Comparison of ENCODE assay signal across 25 mouse cellular contexts in genomic region chr14:55723433-55723832, GRCm38 (mm10). TPM values are rescaled to one million over a fixed set of nuclear protein-coding genes. Genes with fewer than 3 reads are reported as not detected.
DNase-seq lines count a peak whose midpoint lies in the region; ATAC-seq and TF ChIP-seq lines count a peak whose summit lies in the region.
"Had no signal": no experiment of that assay in that cellular context is flagged by ENCODE, and none has a peak within 500 bp of the region (broad histone marks: within the 10 kb centered on the region; RNA-seq: fewer than 3 reads in every experiment).

No protein-coding gene starts in this region.

- no peak for TF ChIP-seq CTCF in liver, adult 2 months (IDR thresholded peaks at IDR 0.05; ENCODE audit: low read depth, low read length)

- no peak for ATAC-seq in liver, embryonic 16.5 days (ENCODE audit: low read depth)
- ATAC-seq: forebrain, embryonic 13.5 days; hindbrain, postnatal 0 days; intestine, embryonic 16.5 days; lung, postnatal 0 days had no signal

- TF ChIP-seq POLR2A in liver, adult 2 months (IDR thresholded peaks at IDR 0.05; ENCODE audit: extremely low read depth, insufficient read depth, low read length): no peak

- 88% methylated on average over 7 of the region's 7 CpGs for WGBS in liver, adult 2 months
- 60% methylated on average over 7 of the region's 7 CpGs for WGBS in liver, embryonic 16.5 days (ENCODE audit: insufficient replicate concordance)

- H3K9me3 ChIP-seq in liver, embryonic 16.5 days (replicated peaks; ENCODE audit: control insufficient read depth, low read length): no peaks in the 10 kb centered on the region
- H3K9me3 ChIP-seq: forebrain, embryonic 13.5 days; hindbrain, embryonic 12.5 days; megakaryocyte, embryonic 14.5 days; midbrain, embryonic 12.5 days; neural tube, embryonic 13.5 days had no signal

- H3K4me2 ChIP-seq in liver, embryonic 16.5 days (ENCODE audit: low read depth, low read length): no peak overlapping the region
- H3K4me2 ChIP-seq: forebrain, embryonic 13.5 days; hindbrain, embryonic 12.5 days; midbrain, embryonic 12.5 days; neural tube, embryonic 13.5 days had no signal

- no peaks in the 10 kb centered on the region for H3K27me3 ChIP-seq in liver, adult 2 months (ENCODE audit: control insufficient read depth, insufficient read depth, low read length)
- no peaks in the 10 kb centered on the region for H3K27me3 ChIP-seq in liver, embryonic 16.5 days (ENCODE audit: control insufficient read depth, insufficient read depth, low read depth, low read length)
- H3K27me3 ChIP-seq: forebrain, embryonic 13.5 days; hindbrain, embryonic 12.5 days; midbrain, embryonic 12.5 days; neural tube, embryonic 13.5 days had no signal

- DNase-seq in A20 (ENCODE audit: low read depth, low spot score) (peak; percentile 50), MN1 (ENCODE audit: low spot score) (peak; percentile 46)
- no peak for DNase-seq in liver, adult 2 months (ENCODE audit: extremely low read depth, low read depth, low spot score)
- no peak for DNase-seq in urinary bladder, adult 18-20 months (ENCODE audit: low spot score in 2 of 2)
- no peak for DNase-seq in adrenal gland, postnatal 4 days (ENCODE audit: low spot score in 2 of 2)
- DNase-seq in cerebellum, postnatal 25 days: no peak
- DNase-seq: adrenal gland, postnatal 14 days; gastrocnemius, postnatal 10 days; lung, adult 18-20 months; lung, postnatal 4 days; right cerebral cortex, postnatal 4 days; thymus, adult 18-20 months; thymus, postnatal 4 days had no signal

- no peaks in the 10 kb centered on the region for H3K36me3 ChIP-seq in liver, adult 2 months (ENCODE audit: control insufficient read depth, insufficient read depth, low read length)
- no peaks in the 10 kb centered on the region for H3K36me3 ChIP-seq in liver, embryonic 16.5 days (ENCODE audit: control insufficient read depth, insufficient read depth)

- peak overlapping the region; percentile 35 for H3K27ac ChIP-seq in liver, adult 2 months (replicated peaks; ENCODE audit: insufficient read depth, low read depth, low read length)
- H3K27ac ChIP-seq in liver, embryonic 16.5 days (ENCODE audit: low read length): peak overlapping the region; percentile 39; the same call in 1 of the 2 replicates
- H3K27ac ChIP-seq: forebrain, embryonic 13.5 days; hindbrain, embryonic 12.5 days; hindbrain, postnatal 0 days; midbrain, embryonic 12.5 days; neural tube, embryonic 13.5 days; stomach, postnatal 0 days had no signal

- no peak overlapping the region for H3K4me3 ChIP-seq in liver, adult 2 months (ENCODE audit: insufficient read depth, low read depth, low read length)
- no peak overlapping the region for H3K4me3 ChIP-seq in liver, embryonic 16.5 days (ENCODE audit: low read depth, low read length)
- H3K4me3 ChIP-seq: forebrain, embryonic 13.5 days; hindbrain, embryonic 12.5 days; midbrain, embryonic 12.5 days; neural tube, embryonic 13.5 days had no signal

- H3K79me2 ChIP-seq in liver, adult 2 months (ENCODE audit: control insufficient read depth, insufficient read depth, low read length): no peaks in the 10 kb centered on the region

- H3K4me1 ChIP-seq in liver, adult 2 months (ENCODE audit: control insufficient read depth, insufficient read depth, low read length): peaks cover 30% of the 10 kb centered on the region
- peaks cover 29% of the 10 kb centered on the region for H3K4me1 ChIP-seq in liver, embryonic 16.5 days (ENCODE audit: control insufficient read depth, low read depth, low read length)

- H3K9ac ChIP-seq in liver, adult 2 months (ENCODE audit: low read depth, low read length): no peak overlapping the region
- no peak overlapping the region for H3K9ac ChIP-seq in liver, embryonic 16.5 days (ENCODE audit: low read depth, low read length)
- H3K9ac ChIP-seq: forebrain, embryonic 13.5 days; hindbrain, embryonic 12.5 days; midbrain, embryonic 12.5 days; neural tube, embryonic 13.5 days had no signal

RNA-seq across cellular contexts. Expression of gene Rabggta, which starts 1.4 kb away (rescaled TPM):
- 28.7 and 31.5 TPM in 2 replicates for total RNA-seq in liver, adult 2 months (2014; rRNA removed)
- polyA plus RNA-seq in liver, adult 2 months (2012; rRNA removed): 64.0 and 65.1 TPM in 2 replicates
- 11.3 and 12.4 TPM in 2 replicates for polyA plus RNA-seq in liver, embryonic 16.5 days (2015; fragmentation: Nextera tagmentation; extraction: Ambion mirVana)
- total RNA-seq in adrenal gland, postnatal 4 days (2021): 10 to 100 TPM; 23.8 to 25.7 TPM

RNA-seq across cellular contexts. Expression of gene Tgm1, which starts 9.7 kb away (rescaled TPM):
- total RNA-seq in liver, adult 2 months (2014; rRNA removed): 7.9 and 8.4 TPM in 2 replicates
- polyA plus RNA-seq in liver, adult 2 months (2012; rRNA removed): 22.8 and 24.2 TPM in 2 replicates
- 2.8 and 3.1 TPM in 2 replicates for polyA plus RNA-seq in liver, embryonic 16.5 days (2015; fragmentation: Nextera tagmentation; extraction: Ambion mirVana)
- 1 to 10 TPM; 1.4 to 1.8 TPM for total RNA-seq in adrenal gland, postnatal 4 days (2021)
- total RNA-seq: layer of hippocampus, adult 18-20 months; left cerebral cortex, adult 18-20 months had no signal

RNA-seq across cellular contexts. Expression of gene Dhrs1, which starts 22.1 kb away (rescaled TPM):
- total RNA-seq in liver, adult 2 months (2014; rRNA removed): 109 and 140 TPM in 2 replicates
- 263 and 286 TPM in 2 replicates for polyA plus RNA-seq in liver, adult 2 months (2012; rRNA removed)
- 40.9 and 43.5 TPM in 2 replicates for polyA plus RNA-seq in liver, embryonic 16.5 days (2015; fragmentation: Nextera tagmentation; extraction: Ambion mirVana)
- total RNA-seq in adrenal gland, postnatal 4 days (2021): 10 to 100 TPM; 74.1 to 77.7 TPM

RNA-seq across cellular contexts. Expression of gene Nop9, which starts 22.1 kb away (rescaled TPM):
- total RNA-seq in liver, adult 2 months (2014; rRNA removed): 11.0 and 13.0 TPM in 2 replicates
- polyA plus RNA-seq in liver, adult 2 months (2012; rRNA removed): 11.8 and 15.1 TPM in 2 replicates
- polyA plus RNA-seq in liver, embryonic 16.5 days (2015; fragmentation: Nextera tagmentation; extraction: Ambion mirVana): 18.6 and 18.7 TPM in 2 replicates
- total RNA-seq in adrenal gland, postnatal 4 days (2021): 10 to 100 TPM; 24.5 to 27.1 TPM

RNA-seq across cellular contexts. Expression of gene Cideb, which starts 34.8 kb away (rescaled TPM):
- 101 and 128 TPM in 2 replicates for total RNA-seq in liver, adult 2 months (2014; rRNA removed)
- 483 and 586 TPM in 2 replicates for polyA plus RNA-seq in liver, adult 2 months (2012; rRNA removed)
- 74.1 and 86.9 TPM in 2 replicates for polyA plus RNA-seq in liver, embryonic 16.5 days (2015; fragmentation: Nextera tagmentation; extraction: Ambion mirVana)
- 10 to 100 TPM in 1 of 2 experiments, 1 to 10 TPM in 1; 4.6 to 12.0 TPM for total RNA-seq in adrenal gland, postnatal 4 days (2021)
- total RNA-seq: gastrocnemius, postnatal 10 days had no signal
- polyA plus RNA-seq: midbrain, embryonic 12.5 days had no signal

Comparison
In these comparisons a context has a peak if more than half of its experiments do, and no peak if none do; other contexts are left out.
1. DNase-seq: peak in A20 (single experiment) and MN1 (single experiment); none in liver, adult 2 months (single experiment), urinary bladder, adult 18-20 months (0 of 2), adrenal gland, postnatal 4 days (0 of 2) and cerebellum, postnatal 25 days (0 of 2).